Mouse (Mus musculus) adrenal gland, adult 10 weeks (tissue): ENCODE results near the gene Suz12. TPM values are rescaled to one million over a fixed set of nuclear protein-coding genes. Genes with fewer than 3 reads are reported as not detected.

ENCODE experiments used
- polyA plus RNA-seq: library from polyadenylated mRNA; stranded (reverse); fragments of 350-450 nt; fragmentation: Illumina TruSeq; extraction: RNeasy Lipid Tissue Mini Kit (QIAGEN cat#74804); gene quantifications from one replicate; pipeline ENCODE4 v1.2.3, GENCODE M21; 2014; ENCODE audit warnings: low read depth, low replicate concordance

Gene Suz12
- polyA plus RNA-seq: 189 TPM

DNA sequence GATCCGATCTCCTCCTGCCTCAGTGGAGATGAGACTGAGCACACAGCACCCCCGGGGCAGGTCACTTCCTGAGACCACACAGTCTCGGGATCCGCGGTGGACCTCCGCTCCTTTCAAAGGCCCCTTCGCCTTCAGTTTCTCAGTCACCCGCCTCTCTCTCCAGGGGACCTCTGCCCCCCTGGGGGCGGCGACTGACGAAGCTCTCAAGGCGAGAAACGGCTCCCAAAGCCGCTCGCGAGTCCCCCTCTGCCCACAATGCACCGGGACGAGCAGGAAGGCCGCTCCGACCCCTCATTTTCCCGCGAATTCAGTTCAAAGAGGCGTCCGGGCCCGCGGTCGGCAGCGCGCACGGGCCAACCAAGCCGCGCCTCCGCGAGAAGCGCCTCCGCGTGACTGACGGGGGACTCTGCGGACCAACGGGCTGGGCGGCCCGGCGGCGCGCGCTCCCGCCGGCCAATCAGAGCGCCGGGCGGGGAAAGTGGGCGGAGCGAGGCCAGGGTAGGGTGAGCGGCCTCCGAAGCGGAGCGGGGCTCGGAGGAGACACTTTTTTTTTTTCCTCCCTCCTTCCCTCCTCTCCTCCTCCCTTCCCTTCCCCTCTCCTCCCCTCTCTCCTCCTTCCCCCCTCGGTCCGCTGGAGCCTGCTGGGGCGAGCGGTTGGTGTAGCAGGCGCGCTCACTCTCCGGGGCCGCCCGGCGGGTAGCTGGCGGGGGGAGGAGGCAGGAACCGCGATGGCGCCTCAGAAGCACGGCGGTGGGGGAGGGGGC, at the start of gene Suz12:
TSS of gene Suz12 (plus strand) at position 515 of the 764 bp plus-strand sequence.

GRCm38 (mm10) chr11:79962125-79962876, 30.6 kb upstream of the Suz12 start, which contains the start of gene Utp6:
Utp6 (minus strand) TSS chr11:79962390.

DNA sequence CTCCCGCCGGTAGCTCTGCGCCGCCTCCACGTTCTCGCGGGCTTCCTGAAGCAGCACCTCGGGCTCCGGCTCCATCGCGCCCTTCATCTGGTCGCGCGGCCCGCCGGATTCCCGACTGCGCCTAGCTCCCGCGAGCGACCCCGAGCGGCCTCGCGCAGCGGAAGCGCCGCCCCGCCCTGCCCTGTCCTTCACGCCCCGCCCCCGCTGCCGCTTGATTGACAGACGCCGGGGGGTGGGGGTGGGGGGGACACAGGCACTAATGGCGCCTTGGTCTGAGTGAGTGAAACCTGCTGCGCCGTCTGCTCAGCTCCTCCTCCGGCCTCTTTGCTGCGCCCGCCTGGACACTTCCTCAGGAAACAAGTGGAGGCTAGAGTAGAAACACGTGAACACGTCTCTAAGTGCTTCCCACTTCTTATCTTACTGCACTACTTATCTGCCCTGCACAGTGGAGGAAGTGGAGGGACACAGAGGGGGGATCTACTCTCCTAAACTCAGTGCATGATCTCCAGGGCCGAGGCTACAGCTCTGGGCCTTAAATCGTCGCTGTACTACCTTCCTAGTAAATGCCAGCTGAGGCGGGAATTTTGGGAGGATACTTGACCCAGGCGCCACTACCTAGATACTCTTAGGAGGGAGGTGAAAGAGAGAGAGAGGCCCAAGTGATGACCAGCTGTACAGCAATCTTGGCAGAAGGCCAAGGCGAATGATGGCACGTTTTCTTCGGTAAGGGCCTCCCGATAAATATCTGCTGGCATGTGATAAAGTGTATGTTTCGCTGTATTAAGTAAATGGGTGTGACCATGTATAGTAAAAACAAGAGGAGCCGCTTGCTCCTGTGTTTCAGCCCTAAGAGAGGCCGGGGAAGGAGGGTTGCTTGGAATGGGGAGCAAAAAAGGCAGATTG, 88.2 kb downstream of the Suz12 start, which contains the start of gene Crlf3:
TSS of gene Crlf3 (minus strand) at position 166 of the 903 bp plus-strand sequence.

Other genes starting within 250 kb of the Suz12 start
- 104 TPM for gene Utp6, start 30.7 kb upstream of the Suz12 start, polyA plus RNA-seq
- 17.2 TPM for gene Crlf3, start 87.9 kb downstream of the Suz12 start, polyA plus RNA-seq
- gene Atad5, start 96.3 kb downstream of the Suz12 start, polyA plus RNA-seq: 7.3 TPM
- 26.4 TPM for gene Tefm, start 149.1 kb downstream of the Suz12 start, polyA plus RNA-seq
- 2.2 TPM for gene Adap2, start 161.0 kb downstream of the Suz12 start, polyA plus RNA-seq
- 8.2 TPM for gene Rnf135, start 190.7 kb downstream of the Suz12 start, polyA plus RNA-seq
- 181 TPM for gene Rhot1, start 215.9 kb downstream of the Suz12 start, polyA plus RNA-seq